Mouse (Mus musculus): ENCODE measurements at regions not wholly inside any gene's neighbourhood (a gene's known extent, or its start where the extent isn't known, plus 50 kb on each side); places are given as distances from the start of the nearest gene placed in this dataset.

GRCm38 (mm10) chr12:43851264-43852009 is 358.7 kb downstream of the Dnajb9 start:
- TF ChIP-seq CTCF (IDR thresholded peaks at IDR 0.05; ENCODE audit: low read depth, low read length) (no peak), POLR2A (IDR thresholded peaks at IDR 0.05; ENCODE audit: borderline replicate concordance, low read depth, low read length) (no peak)
